Mouse (Mus musculus): ENCODE results near the gene Csad. TPM values are rescaled to one million over a fixed set of nuclear protein-coding genes. Genes with fewer than 3 reads are reported as not detected.

The Csad gene
- polyA plus RNA-seq, 1 experiment from 2014 or later, result 28.7 TPM

DNA sequence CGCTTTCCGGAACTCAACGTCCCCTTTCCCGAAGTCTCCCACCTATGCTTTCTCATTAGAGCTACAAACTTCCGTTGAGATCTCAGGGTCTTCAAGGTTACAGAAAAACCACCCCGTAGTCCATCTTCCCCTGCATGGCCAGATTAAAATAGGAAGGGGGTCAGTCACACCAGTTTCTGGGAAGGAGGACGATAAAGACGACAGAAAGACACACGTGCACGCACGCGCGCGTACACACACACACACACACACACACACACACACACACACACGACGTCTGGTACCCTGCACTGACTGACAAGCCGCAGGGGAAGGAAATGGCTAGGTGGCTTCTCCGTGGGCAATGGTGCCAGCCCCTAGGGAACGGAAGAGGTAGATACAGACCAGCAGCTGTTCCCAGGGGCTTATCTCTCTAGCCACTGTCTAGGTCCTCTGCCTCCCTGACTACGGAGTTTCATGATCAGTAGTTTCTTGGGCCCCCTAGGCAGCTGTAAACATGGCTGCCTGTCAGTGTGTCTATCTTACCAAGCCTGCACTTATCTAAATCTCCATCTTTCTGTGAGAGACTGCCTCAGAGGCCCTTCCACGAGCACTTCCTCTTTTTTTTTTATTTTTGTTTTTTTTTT lies 20.6 kb upstream of the Csad start:
- Histone ChIP-seq H3K9me3 (ENCODE audit: control insufficient read depth, low read length) (no peaks in the 10 kb centered on the region), H3K9ac (replicated peaks; ENCODE audit: low read depth, low read length) (peak overlapping the region; percentile 54), H3K36me3 (ENCODE audit: control insufficient read depth, insufficient read depth, low read length) (no peaks in the 10 kb centered on the region), H3K4me3 (ENCODE audit: low read depth, low read length) (peak overlapping the region; percentile 35), H3K4me2 (ENCODE audit: low read depth, low read length) (peak overlapping the region; percentile 84), H3K27me3 (ENCODE audit: control insufficient read depth, insufficient read depth, low read length) (peaks cover 5% of the 10 kb centered on the region), H3K4me1 (ENCODE audit: control insufficient read depth, insufficient read depth, low read length) (0 out of 2 replicates have a peak, but pooled peaks cover 2% of the 10 kb centered on the region), H3K27ac (ENCODE audit: low read depth, low read length) (no peak overlapping the region)
- no peak for ATAC-seq (ENCODE audit: low read depth)
- WGBS, result 17% methylated on average over 21 of the region's 21 CpGs

DNA sequence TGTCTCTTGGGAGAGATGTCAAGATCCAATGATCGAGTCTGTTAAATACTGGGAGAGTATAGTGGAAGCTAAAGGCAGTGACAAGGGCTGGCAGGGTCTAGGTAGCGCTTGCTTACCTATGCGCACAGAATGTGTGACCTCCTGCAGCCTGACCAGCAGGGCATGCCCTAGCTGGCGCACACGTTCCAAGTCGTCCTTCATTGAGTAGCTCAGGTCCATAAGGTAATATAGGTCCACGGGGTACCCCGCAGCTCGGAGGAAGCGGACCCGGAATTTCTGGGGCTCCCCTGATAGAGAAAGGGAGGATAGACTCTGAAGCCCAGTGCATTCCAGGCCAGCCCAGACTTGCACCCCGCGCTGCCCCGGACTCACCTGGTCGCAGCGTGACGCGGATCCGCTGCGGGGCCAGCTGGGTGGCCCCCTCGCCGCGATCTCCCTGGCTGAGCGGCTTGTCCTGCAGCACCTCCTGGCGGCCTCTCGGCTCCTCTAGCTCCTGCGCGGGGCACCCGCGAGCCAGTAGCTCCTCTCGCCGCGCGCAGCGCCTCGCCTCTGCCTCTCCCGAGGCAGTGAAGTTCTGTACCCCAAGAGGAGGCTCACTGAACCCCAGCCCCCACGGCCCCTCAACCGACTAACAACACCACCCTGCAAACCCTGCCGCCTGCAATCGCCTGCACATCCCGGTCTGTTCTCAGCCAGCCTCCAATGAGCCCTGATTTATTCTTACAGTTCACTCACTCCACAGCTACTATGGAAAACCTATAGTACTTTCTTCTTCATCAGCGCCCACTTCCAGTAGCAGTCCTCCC lies 19.9 kb upstream of the Csad start:
- Histone ChIP-seq H3K4me1 (ENCODE audit: control insufficient read depth, insufficient read depth, low read length) (0 out of 2 replicates have a peak, but pooled peaks cover 2% of the 10 kb centered on the region), H3K9ac (replicated peaks; ENCODE audit: low read depth, low read length) (peak overlapping the region; percentile 54), H3K4me2 (ENCODE audit: low read depth, low read length) (peak overlapping the region; percentile 84), H3K27ac (ENCODE audit: low read depth, low read length) (no peak overlapping the region), H3K9me3 (ENCODE audit: control insufficient read depth, low read length) (no peaks in the 10 kb centered on the region), H3K36me3 (ENCODE audit: control insufficient read depth, insufficient read depth, low read length) (no peaks in the 10 kb centered on the region), H3K4me3 (ENCODE audit: low read depth, low read length) (peak overlapping the region; percentile 35), H3K27me3 (ENCODE audit: control insufficient read depth, insufficient read depth, low read length) (peaks cover 5% of the 10 kb centered on the region)
- peak; percentile 86 for ATAC-seq (ENCODE audit: low read depth)
- 2% methylated on average over 43 of the region's 43 CpGs for WGBS

DNA sequence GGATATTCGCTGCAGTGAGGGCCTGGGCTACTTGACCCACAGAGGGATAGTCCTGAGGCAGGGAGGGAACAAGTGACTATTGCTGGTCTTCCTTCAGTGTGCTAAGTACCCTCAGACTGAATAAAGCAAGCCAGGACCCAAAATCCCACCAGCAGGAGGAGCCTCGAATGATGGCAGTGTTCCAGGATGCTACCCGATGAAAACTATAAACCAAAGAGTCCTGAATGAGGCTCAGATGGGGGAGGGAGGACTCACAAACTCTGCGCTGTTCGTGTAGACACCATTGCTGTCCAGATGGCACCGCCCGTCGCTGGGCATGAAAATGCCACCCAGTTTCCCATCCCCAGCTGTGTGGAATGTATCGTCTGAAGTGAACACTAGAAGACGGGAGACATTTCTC lies 17.9 kb upstream of the Csad start:
- Histone ChIP-seq H3K36me3 (ENCODE audit: control insufficient read depth, insufficient read depth, low read length) (no peaks in the 10 kb centered on the region), H3K4me1 (ENCODE audit: control insufficient read depth, insufficient read depth, low read length) (0 out of 2 replicates have a peak, but pooled peaks cover 2% of the 10 kb centered on the region), H3K9me3 (ENCODE audit: control insufficient read depth, low read length) (no peaks in the 10 kb centered on the region), H3K4me2 (ENCODE audit: low read depth, low read length) (no peak overlapping the region), H3K27ac (ENCODE audit: low read depth, low read length) (no peak overlapping the region), H3K9ac (replicated peaks; ENCODE audit: low read depth, low read length) (no peak overlapping the region), H3K4me3 (ENCODE audit: low read depth, low read length) (no peak overlapping the region), H3K27me3 (ENCODE audit: control insufficient read depth, insufficient read depth, low read length) (peaks cover 5% of the 10 kb centered on the region)
- ATAC-seq (ENCODE audit: low read depth), result no peak
- 52% methylated on average over 10 of the region's 10 CpGs for WGBS

DNA sequence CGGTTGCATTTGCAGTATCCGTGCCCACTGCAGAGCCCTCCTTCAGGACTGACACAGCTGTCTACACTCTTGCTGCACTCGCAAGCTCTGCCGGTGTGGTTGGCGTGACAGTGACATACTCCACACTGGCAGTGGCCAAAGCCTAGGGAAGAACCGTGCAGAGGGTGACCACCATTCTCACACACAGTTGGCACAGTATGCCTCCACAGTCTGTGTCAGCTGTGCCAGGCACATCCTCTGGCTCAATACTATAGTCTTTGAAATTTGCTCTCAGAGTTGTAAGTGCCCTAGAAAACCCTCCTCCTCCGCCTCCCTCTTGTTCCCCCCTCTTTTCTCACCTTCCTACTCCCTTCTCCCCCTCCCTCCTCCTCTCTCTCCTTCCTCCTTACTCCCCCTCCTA lies 12.8 kb upstream of the Csad start:
- no peaks in the 10 kb centered on the region for H3K27me3 ChIP-seq (ENCODE audit: control insufficient read depth, insufficient read depth, low read length)
- ATAC-seq (ENCODE audit: low read depth), result no peak
- no peak overlapping the region for H3K4me3 ChIP-seq (ENCODE audit: low read depth, low read length)
- no peaks in the 10 kb centered on the region for H3K9me3 ChIP-seq (ENCODE audit: control insufficient read depth, low read length)
- peaks cover 22% of the 10 kb centered on the region for H3K36me3 ChIP-seq (ENCODE audit: control insufficient read depth, insufficient read depth, low read length)
- WGBS, result 88% methylated on average over 7 of the region's 7 CpGs
- H3K4me2 ChIP-seq (ENCODE audit: low read depth, low read length), result no peak overlapping the region
- no peak overlapping the region for H3K27ac ChIP-seq (ENCODE audit: low read depth, low read length)
- no peaks in the 10 kb centered on the region for H3K4me1 ChIP-seq (ENCODE audit: control insufficient read depth, insufficient read depth, low read length)
- H3K9ac ChIP-seq (replicated peaks; ENCODE audit: low read depth, low read length), result no peak overlapping the region

DNA sequence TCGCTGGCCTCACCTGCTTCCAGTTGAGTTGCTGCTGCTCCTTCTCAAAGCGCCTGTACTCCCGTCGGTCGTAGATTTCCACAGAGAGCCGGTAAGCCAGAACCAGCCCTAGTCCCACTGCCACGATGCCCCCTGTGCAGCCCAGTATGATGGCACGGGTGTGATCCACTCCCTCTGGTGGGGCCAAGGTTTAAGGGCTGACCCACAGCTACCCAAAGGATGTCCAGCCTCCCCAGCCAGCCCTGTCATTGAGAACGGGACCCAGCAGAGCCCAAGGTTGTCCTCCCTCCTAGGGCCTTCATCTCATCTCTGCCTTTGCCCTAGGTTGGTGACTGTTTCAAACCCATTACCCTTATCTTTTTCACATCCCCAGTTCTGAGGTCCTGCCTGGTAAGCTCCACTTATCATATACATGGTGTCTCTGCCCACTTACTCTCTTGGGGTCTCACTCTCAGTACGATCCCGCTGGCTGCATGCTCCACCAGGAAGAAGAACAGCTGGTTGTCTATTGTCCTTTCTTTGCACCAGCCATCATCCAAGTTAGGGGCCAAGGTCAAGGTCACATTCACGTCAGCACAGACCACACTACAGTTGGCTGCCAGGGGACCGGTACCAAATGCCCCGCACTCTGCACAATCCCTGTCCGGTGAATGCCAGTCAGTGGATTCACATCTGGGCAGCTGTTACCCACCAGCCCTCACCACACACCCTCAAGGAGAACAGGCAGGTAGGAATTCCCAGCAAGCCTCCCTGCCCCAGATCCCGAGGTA lies 12.1 kb upstream of the Csad start:
- no peak overlapping the region for H3K9ac ChIP-seq (replicated peaks; ENCODE audit: low read depth, low read length)
- no peaks in the 10 kb centered on the region for H3K9me3 ChIP-seq (ENCODE audit: control insufficient read depth, low read length)
- peaks cover 24% of the 10 kb centered on the region for H3K36me3 ChIP-seq (ENCODE audit: control insufficient read depth, insufficient read depth, low read length)
- 83% methylated on average over 16 of the region's 16 CpGs for WGBS
- H3K4me1 ChIP-seq (ENCODE audit: control insufficient read depth, insufficient read depth, low read length), result no peaks in the 10 kb centered on the region
- no peak; the same call in 1 of the 2 replicates for ATAC-seq (ENCODE audit: low read depth)
- H3K4me2 ChIP-seq (ENCODE audit: low read depth, low read length), result no peak overlapping the region
- H3K27ac ChIP-seq (ENCODE audit: low read depth, low read length), result no peak overlapping the region
- no peak overlapping the region for H3K4me3 ChIP-seq (ENCODE audit: low read depth, low read length)
- H3K27me3 ChIP-seq (ENCODE audit: control insufficient read depth, insufficient read depth, low read length), result no peaks in the 10 kb centered on the region

DNA sequence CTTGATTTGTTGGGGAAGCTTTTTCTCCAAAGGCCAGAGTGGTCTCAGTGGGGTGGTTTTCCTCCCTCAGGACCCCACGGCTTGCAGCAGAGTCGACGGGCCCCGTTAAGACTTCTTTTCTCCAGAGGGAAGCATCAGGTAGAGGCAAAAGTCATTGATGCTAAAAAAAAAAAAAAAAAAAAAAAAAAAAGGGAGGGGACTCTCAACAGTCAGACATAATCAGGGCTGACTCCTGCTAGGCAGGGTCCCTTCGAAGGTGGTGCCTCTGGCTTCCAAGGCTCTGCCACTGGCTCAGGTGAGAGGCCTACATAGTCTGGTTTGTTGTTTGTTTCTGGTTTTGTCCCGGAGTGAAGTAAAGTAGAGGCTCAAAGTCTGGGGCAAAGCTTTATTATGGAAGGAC lies 11.1 kb upstream of the Csad start:
- no peak overlapping the region for H3K4me3 ChIP-seq (ENCODE audit: low read depth, low read length)
- no peak overlapping the region for H3K4me2 ChIP-seq (ENCODE audit: low read depth, low read length)
- H3K27me3 ChIP-seq (ENCODE audit: control insufficient read depth, insufficient read depth, low read length), result no peaks in the 10 kb centered on the region
- no peaks in the 10 kb centered on the region for H3K4me1 ChIP-seq (ENCODE audit: control insufficient read depth, insufficient read depth, low read length)
- no peak for ATAC-seq (ENCODE audit: low read depth)
- H3K36me3 ChIP-seq (ENCODE audit: control insufficient read depth, insufficient read depth, low read length), result peaks cover 29% of the 10 kb centered on the region
- WGBS, result 65% methylated on average over 6 of the region's 6 CpGs
- no peak overlapping the region for H3K9ac ChIP-seq (replicated peaks; ENCODE audit: low read depth, low read length)
- H3K9me3 ChIP-seq (ENCODE audit: control insufficient read depth, low read length), result no peaks in the 10 kb centered on the region
- no peak overlapping the region for H3K27ac ChIP-seq (ENCODE audit: low read depth, low read length)

DNA sequence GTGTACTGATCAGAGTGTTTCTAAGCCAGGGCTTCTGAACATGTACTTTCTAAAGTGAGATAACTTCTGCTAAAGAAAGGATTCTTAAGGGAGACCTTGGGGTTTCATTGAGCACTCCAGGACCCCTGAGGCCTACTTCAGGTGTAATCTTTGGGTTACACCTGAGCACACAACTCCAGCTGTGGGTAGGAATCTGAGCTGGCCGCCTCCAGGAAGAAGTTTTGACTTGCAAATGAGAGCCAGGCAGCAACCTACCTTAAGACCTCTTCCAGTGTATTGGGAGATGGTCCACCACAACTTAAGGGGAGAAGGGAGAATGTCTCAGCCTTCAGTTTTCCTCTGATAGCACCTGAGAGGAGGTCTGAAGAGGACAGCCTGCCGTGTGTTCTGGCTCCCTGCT lies 9.6 kb upstream of the Csad start:
- Histone ChIP-seq H3K9ac (replicated peaks; ENCODE audit: low read depth, low read length) (no peak overlapping the region), H3K27ac (ENCODE audit: low read depth, low read length) (no peak overlapping the region), H3K36me3 (ENCODE audit: control insufficient read depth, insufficient read depth, low read length) (peaks cover 37% of the 10 kb centered on the region), H3K4me2 (ENCODE audit: low read depth, low read length) (no peak overlapping the region), H3K4me1 (ENCODE audit: control insufficient read depth, insufficient read depth, low read length) (no peaks in the 10 kb centered on the region), H3K4me3 (ENCODE audit: low read depth, low read length) (no peak overlapping the region), H3K9me3 (ENCODE audit: control insufficient read depth, low read length) (no peaks in the 10 kb centered on the region), H3K27me3 (ENCODE audit: control insufficient read depth, insufficient read depth, low read length) (no peaks in the 10 kb centered on the region)
- WGBS, result 50% methylated on average over 2 of the region's 2 CpGs
- no peak for ATAC-seq (ENCODE audit: low read depth)

DNA sequence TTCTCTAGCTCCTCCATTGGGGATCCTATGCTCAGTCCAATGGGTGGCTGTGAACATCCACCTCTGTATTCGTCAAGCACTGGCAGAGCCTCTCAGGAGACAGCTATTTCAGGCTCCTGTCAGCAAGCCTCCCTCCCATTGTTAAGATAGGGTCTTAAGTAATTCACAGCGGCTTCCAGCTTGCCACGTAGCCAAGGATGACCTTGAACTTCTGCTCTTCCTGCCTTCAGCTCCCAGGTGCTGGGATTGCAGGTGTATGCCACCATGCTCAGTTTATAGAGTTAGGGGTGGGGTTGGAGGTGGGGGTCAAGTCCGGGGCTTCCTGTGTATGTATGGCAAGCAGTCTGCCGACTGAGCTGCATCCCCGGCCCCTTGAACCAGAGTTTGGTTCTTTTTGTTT lies 7.4 kb upstream of the Csad start:
- WGBS, result 82% methylated on average over 6 of the region's 6 CpGs
- H3K27ac ChIP-seq (ENCODE audit: low read depth, low read length), result no peak overlapping the region
- peaks cover 48% of the 10 kb centered on the region for H3K36me3 ChIP-seq (ENCODE audit: control insufficient read depth, insufficient read depth, low read length)
- no peak overlapping the region for H3K9ac ChIP-seq (replicated peaks; ENCODE audit: low read depth, low read length)
- H3K4me2 ChIP-seq (ENCODE audit: low read depth, low read length), result no peak overlapping the region
- no peaks in the 10 kb centered on the region for H3K9me3 ChIP-seq (ENCODE audit: control insufficient read depth, low read length)
- no peak overlapping the region for H3K4me3 ChIP-seq (ENCODE audit: low read depth, low read length)
- H3K27me3 ChIP-seq (ENCODE audit: control insufficient read depth, insufficient read depth, low read length), result no peaks in the 10 kb centered on the region
- peaks cover 10% of the 10 kb centered on the region for H3K4me1 ChIP-seq (ENCODE audit: control insufficient read depth, insufficient read depth, low read length)
- ATAC-seq (ENCODE audit: low read depth), result no peak

DNA sequence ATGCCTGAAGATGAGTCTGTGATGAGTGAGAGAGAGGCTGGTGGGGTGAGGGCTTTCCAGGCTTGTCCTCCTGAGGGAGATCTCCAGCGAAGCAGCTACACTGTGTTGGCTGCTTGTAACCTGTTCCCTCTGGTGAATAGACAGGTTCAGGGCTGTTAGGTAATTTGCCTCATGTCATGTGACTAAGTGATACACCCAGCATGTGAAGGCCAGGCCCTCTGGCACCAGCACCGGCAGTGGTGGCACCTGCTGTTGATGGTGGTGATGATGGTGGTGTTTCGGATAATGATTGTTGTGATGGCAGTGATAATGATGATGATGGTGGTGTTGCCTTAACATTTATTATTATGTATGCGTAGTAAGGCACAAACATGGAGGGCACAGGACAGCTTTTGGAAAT lies 6.3 kb upstream of the Csad start:
- Histone ChIP-seq H3K27me3 (ENCODE audit: control insufficient read depth, insufficient read depth, low read length) (no peaks in the 10 kb centered on the region), H3K4me3 (ENCODE audit: low read depth, low read length) (no peak overlapping the region), H3K4me2 (ENCODE audit: low read depth, low read length) (no peak overlapping the region), H3K9ac (replicated peaks; ENCODE audit: low read depth, low read length) (no peak overlapping the region), H3K27ac (ENCODE audit: low read depth, low read length) (no peak overlapping the region), H3K9me3 (ENCODE audit: control insufficient read depth, low read length) (no peaks in the 10 kb centered on the region), H3K4me1 (ENCODE audit: control insufficient read depth, insufficient read depth, low read length) (peaks cover 20% of the 10 kb centered on the region), H3K36me3 (ENCODE audit: control insufficient read depth, insufficient read depth, low read length) (peaks cover 48% of the 10 kb centered on the region)
- WGBS, result 90% methylated on average over 4 of the region's 4 CpGs
- no peak for ATAC-seq (ENCODE audit: low read depth)
